Mouse (Mus musculus) lung, postnatal 14 days (tissue): ENCODE results near the gene Rnf225.
"Not testable (repeated sequence)": the region's sequence is repeated elsewhere in the genome, so short reads cannot be mapped to it uniquely, and the experiment has no call there.

ENCODE experiments used
- DNase-seq: peaks from one replicate; pipeline ENCODE4 v3.0.0; 2021

Rnf225 gene

DNA sequence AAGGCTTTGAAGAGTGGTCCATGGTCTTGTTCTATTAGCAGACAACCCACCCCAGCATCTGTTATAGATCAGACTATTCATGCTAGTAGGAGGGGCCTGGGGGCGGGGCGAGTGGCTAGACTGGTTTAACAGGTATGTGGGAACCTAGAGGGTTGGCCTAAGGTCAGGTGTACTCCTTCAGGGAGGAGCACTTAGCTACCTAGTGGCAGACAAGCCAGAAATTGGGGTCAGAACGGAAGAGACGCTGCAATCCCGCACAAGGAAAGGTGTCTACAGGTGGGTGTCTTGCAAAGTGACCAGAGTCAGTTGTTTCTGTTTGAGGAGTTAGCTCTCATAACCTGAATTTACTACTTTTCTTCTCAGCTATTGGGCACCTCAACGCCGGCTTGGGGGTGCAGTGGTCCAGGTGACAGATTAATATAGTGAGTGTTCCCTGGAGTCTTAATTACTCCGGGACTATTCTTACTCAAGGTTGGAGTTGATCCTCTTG lies at the start of gene Rnf225:
Gene Rnf225 (plus strand): TSS at position 226 of the 490 bp plus-strand sequence.
- peak; percentile 76 for DNase-seq

DNA sequence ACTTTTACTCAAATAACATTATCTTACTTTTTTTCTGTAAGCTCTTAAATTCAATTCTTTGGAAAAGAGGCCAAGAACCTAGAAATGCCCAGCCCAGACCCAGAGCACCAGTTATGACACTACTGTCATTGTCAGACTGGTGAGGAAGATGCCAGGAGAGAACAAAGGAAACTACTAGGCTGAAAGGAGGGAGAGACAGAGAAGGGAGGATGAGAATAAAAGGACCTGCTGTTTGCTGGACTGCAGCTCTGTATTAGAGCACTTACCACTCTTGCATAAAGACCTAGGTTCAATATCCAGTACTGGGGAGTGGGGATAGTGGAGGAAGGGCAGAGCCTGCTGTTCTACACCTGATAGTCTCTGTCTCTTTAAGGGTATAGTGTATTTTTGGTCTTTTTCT lies 47.2 kb upstream of the Rnf225 start:
- no peak for DNase-seq

DNA sequence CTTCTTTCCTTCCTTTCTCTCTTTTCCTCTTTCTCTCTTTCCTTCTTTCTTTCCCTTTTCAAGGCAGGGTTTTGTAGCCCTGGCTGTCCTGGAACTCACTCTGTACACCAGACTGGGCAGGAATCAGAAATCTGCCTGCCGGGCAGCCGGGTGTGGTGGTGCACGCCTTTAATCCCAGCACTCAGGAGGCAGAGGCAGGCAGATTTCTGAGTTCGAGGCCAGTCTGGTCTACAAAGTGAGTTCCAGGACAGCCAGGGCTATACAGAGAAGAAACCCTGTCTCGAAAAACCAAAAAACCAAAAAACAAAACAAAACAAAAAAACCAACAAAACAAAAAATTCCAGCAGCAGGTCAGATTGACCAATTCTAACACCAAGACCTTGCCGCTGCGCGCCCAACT lies 46.7 kb upstream of the Rnf225 start:
- DNase-seq, result not testable (repeated sequence)

DNA sequence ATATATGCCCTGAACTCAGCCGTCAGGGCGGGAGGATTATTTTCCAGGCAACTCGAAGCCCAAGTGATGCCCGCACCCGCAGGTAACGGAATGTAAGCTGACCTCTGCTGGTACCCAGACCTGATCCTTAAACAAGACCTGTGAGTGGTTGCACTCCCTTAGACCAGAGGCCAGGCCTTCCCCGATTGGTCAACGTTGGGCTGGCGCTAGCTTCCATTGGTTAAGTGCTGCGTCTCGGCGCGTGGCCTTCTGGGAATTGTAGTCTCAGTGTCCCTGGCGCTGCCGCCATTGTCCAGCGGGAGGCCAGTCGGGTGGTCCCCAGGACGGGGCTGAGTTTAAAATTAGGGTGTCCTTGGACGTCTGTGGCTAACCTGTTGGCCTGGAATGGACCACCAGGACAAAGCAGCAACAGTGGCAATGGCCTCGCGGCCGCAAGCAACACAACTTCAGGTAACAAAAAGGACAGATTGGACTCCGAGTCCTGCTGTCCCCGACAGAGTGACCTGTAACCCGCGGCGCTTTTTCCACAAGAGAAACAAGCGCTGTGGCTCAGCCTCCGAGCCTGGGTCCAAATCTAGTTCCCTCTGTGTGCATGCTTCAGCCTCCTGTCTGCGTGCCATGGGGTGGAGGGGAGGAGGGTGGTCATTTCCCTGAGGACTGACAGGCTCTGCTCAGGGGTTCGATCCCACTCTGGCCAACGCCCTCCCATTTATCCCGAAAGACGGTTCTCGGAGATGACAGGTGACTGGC lies 46.1 kb upstream of the Rnf225 start, which contains the start of gene Zfp128:
Gene Zfp128 (plus strand): TSS at position 267 of the 750 bp plus-strand sequence.
- DNase-seq, result peak; percentile 93

DNA sequence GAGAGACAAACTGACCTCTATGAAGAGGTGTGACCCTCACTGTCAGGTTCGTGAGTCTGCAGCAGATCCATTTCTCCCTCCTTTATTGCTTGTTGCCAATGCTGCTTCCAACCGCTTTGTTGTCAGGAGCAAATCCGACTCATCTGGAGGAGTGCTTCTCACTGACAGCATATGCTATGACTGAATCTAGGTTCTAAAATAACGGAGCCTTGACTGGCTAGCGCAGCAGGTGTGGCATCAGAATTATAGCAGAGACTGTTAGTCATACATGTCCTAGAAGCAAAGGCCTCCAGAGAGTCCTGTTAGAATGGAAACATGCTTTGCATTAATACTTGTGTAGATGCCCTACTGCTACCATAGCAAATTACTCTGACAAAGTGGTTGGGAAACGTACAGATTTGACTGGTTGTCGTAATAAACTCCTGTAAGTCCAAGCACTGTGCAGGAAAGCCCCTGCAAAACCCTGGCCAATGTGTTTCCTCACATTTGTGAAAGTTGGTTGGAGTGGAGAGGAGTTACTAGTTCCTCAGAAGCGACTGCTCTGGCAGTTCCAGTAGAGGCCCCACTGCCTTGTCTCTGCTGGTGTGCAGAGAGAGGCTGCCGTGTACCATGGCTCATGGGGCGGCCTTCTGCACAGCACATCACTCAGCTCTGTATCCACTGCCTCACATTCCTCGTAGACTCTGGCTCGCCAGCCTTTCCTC lies 40.5 kb upstream of the Rnf225 start:
- DNase-seq, result no peak

GRCm38 (mm10) chr7:12887585-12887984 lies 39.6 kb upstream of the Rnf225 start:
- DNase-seq, result no peak

DNA sequence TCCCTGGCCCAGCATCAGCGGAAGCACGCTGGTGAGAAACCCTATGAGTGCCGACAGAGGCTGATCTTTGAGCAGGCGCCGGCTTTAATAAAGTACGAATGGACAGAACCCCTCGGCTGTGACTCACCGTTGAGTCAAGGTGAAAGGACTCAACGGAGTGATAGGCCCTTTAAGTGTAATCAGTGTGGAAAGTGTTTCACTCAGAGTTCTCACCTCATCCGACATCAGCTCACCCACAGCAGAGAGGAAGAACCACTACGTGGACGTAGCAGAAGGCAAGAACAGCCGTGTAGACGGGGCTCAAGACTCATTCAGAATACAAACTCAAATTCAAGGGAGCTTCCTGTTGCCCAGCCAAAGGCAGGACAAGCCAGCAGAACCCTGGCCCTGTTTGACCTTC lies 36.3 kb upstream of the Rnf225 start:
- no peak for DNase-seq

DNA sequence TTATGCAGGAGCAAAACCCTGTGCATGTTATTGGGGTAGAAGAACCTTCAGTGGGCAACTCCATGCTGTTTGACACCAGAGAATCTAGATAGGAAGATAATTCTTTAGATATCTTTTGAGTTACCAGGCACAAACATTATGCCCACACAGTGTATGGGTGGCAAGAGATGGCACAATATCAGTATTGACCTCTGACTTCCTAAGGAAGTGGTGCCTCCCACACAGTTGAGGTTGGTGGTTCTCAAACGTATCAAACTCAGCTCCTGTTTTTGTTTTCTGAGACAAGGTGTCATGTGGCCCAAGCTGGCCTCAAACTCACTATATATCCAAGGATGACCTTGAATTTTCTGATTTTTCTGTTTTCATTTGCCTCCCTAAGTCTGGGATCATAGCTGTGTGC lies 35.9 kb upstream of the Rnf225 start:
- no peak for DNase-seq

GRCm38 (mm10) chr7:12897655-12898410 lies 29.4 kb upstream of the Rnf225 start, which contains the start of gene Zscan22:
Zscan22 (plus strand) TSS chr7:12897815.
- DNase-seq, result peak; percentile 90

DNA sequence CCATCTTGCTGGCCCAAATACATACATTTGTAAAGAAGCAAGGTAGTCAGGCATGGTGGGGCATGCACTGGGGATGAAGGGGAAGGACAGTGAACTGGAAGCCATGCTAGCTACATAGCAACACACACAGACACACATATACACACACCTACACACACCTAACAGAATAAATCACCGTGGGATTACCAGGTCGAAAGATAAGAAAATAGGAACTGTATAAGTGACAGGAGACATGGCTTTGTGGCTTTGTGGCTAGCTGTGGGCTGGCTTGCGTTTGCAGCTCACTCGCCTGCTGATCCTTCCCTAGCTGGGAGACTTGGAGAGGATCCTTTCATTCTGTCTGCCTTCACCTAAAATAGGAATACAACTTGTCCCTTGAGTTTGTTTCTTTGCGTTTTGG lies 25.7 kb upstream of the Rnf225 start:
- DNase-seq, result no peak

- no peak for DNase-seq
Observed at GRCm38 (mm10) chr7:12903623-12904022, 23.6 kb upstream of the Rnf225 start.

GRCm38 (mm10) chr7:12905146-12905545 lies 22.1 kb upstream of the Rnf225 start:
- no peak for DNase-seq

DNA sequence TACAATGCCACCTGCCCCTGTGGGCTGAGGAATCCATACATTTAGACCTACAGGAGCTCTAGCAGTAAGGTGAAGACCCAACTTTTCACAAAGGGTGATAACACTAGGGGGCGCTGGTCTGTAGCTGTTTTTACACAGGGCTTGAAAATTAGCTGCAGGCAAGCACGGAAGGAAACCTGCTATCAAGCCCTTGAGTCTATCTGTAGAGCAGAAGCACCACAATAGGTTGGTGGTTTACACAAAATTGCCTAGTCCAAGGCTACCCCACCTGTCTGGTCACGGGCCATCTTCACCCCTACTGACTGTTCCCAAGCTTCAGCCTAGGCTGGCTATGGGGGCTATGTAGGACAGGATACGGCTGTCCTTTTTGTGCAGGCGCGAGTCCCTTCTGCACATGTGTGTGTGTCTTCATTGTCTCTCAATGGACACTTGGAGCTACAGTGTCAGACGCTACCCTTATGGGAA lies 17.7 kb upstream of the Rnf225 start:
- peak; percentile 90 for DNase-seq

DNA sequence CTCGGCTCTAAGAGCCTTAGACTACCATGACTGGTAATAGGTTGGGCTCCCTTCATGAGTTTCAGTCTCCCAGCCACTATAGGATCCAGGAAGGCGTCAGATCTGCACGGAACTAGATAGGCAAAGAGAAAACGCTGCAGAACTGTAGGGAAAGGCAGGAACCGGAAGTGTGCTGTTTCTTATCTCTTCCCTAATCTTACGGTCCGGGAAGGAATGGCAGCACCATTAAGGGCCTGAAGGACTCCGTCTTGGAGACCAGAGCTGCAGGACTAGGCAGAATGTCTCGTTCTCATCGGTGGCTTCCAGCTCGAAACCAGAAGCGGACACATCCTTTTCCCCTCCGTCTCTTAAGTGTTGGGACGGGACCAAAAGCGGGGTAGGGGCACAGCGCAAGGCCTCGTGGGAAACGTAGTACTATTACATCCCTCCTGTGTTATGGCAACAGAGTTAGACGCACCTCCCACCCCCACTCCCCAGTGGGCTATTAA lies 17.0 kb upstream of the Rnf225 start:
- DNase-seq, result peak; percentile 65

- no peak for DNase-seq
Observed at GRCm38 (mm10) chr7:12913556-12913955, 13.7 kb upstream of the Rnf225 start.

DNA sequence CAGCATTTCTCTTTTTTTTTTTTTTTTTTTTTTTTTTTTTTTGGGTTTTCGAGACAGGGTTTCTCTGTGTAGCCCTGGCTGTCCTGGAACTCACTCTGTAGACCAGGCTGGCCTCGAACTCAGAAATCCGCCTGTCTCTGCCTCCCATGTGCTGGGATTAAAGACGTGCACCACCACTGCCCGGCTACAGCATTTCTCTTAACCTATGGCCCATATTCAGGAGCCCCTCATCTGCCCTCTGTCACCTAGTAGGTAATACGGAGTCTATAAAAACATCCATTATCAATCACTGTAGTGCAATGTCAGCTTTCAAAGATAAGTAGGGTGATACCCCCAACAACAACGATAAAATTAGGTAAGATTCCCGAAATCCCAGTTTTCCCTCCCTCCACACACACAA lies 6.7 kb upstream of the Rnf225 start:
- not testable (repeated sequence) for DNase-seq

- DNase-seq, result no peak
Observed at GRCm38 (mm10) chr7:12921318-12921704, 5.9 kb upstream of the Rnf225 start.

GRCm38 (mm10) chr7:12921705-12922465 lies 5.3 kb upstream of the Rnf225 start, which contains the start of gene Rps5:
Rps5 (plus strand) TSS chr7:12922290.
- DNase-seq, result peak; percentile 99

DNA sequence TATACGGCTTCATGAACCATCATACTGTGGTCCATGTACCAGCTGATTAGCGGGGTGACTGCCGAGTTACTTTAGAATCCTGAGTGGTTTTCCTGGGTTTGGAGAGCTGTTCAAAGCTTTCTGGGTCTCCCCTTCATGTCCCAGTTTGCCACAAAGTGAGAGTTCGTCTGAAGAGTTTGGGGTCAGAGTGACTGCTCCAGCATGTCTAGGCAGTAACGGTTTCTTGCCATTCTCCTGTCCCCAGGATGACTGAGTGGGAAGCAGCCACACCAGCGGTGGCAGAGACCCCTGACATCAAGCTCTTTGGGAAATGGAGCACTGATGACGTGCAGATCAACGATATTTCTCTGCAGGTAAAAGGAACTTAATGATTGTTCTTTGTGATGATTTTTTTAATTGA lies 4.5 kb upstream of the Rnf225 start:
- DNase-seq, result no peak

DNA sequence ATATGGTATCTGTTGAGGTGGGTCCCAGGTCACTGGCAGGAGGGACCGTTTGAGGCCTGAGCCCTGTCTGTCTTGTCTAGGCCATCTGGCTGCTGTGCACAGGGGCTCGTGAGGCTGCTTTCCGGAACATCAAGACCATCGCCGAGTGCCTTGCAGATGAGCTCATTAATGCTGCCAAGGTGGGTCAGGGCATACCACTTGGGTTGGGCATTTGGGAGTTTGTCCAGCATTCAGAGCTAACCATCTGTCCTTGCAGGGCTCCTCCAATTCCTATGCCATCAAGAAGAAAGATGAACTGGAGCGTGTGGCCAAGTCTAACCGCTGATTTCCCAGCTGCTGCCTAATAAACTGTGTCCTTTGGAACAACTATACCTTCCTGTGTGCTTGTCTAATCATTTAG lies 900 bp upstream of the Rnf225 start:
- DNase-seq, result no peak

DNA sequence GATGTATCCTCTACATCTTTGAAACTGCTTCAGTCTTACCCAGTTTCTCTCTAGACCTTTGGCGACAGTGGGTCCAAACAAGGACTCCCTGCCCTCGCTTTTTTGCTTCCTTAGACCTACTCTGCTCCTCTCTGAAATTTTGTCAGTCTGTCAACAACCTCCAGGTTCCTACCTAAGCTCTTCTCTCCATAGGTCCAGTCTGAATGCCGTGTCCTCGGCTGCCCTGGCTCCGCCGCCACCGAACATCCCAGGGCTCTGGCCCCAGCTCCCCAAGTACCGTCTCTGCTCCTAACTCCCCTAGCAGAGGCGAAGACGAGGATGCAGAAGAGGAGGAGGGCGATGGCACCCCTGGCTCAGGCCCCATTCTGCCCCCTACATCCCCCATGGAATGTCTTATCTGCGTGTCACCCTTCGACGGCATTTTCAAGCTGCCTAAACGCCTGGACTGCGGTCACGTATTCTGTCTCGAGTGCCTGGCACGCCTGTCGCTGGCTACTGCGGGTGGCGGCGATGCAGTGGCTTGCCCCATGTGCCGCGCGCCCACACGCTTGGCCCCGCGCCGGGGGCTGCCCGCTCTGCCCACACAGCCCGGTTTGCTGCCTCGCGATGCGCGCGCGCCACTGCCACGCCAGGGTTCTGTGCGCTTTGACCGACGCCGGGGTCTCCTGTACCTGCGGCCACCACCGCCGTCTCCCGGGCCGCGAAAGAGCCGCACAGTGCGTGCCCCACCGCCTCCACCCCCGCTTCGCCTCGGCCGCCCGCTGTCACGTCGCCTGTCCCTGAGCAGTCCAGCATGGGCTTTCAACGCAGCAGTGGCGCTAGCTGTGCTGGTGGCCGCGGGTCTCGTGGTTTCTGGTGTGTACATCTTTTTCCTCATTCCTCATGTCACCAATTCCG lies 725 bp downstream of the Rnf225 start:
- peak; percentile 20 for DNase-seq
